Mouse (Mus musculus) ES-E14 (cell line): ENCODE measurements around the gene Pheta1. TPM values are rescaled to one million over a fixed set of nuclear protein-coding genes. Genes with fewer than 3 reads are reported as not detected.

Experiments
- DNase-seq: peaks from one replicate; pipeline ENCODE4 v3.0.0-alpha.2; 2013; ENCODE audit warnings: low read depth, low spot score
- H3K27ac ChIP-seq: 2 replicates; pipeline ENCODE4 v1.5.1; 2012; ENCODE audit warnings: low read depth, mild to moderate bottlenecking, low read length, moderate library complexity, mixed read lengths; ENCODE audit not compliant: poor library complexity, insufficient read depth, severe bottlenecking
- H3K36me3 ChIP-seq: 2 replicates; pipeline ENCODE4 v1.6.1; 2012; ENCODE audit warnings: mild to moderate bottlenecking, low read length, moderate library complexity, mixed read lengths; ENCODE audit not compliant: control insufficient read depth, poor library complexity, insufficient read depth, severe bottlenecking
- H3K4me1 ChIP-seq, 2 experiments: fragments of 150-350 bp in 1 of 2; sonication (generic) in 1 of 2; 2 replicates each; pipeline ENCODE4 v1.6.1; 2012; ENCODE audit warnings: low read length in 2 of 2, mild to moderate bottlenecking in 1 of 2, mixed read lengths in 1 of 2; ENCODE audit not compliant: control insufficient read depth in 2 of 2, insufficient read depth in 2 of 2, poor library complexity in 1 of 2
- H3K4me3 ChIP-seq, 2 experiments: fragments of 150-350 bp in 1 of 2; sonication (generic) in 1 of 2; 2 replicates each; pipeline ENCODE4 v1.5.1; 2012; ENCODE audit warnings: low read length in 2 of 2, low read depth in 1 of 2, mild to moderate bottlenecking in 1 of 2, mixed read lengths in 1 of 2; ENCODE audit not compliant: insufficient read depth in 1 of 2, poor library complexity in 1 of 2, severe bottlenecking in 1 of 2
- H3K9ac ChIP-seq: 2 replicates; pipeline ENCODE4 v1.6.1; 2012; ENCODE audit warnings: low read depth, mild to moderate bottlenecking, low read length, mixed read lengths; ENCODE audit not compliant: poor library complexity, insufficient read depth, severe bottlenecking
- H3K9me3 ChIP-seq: fragments of 150-350 bp; sonication (generic); 2 replicates; pipeline ENCODE4 v1.6.1; 2012; ENCODE audit warnings: low read depth, mild to moderate bottlenecking, low read length; ENCODE audit not compliant: control insufficient read depth, insufficient read depth
- CHD2 ChIP-seq: IDR thresholded peaks from 2 replicates; pipeline ENCODE4 v1.6.1; 2014; ENCODE audit warnings: mild to moderate bottlenecking, low read depth, low read length, inconsistent platforms
- HCFC1 ChIP-seq: IDR thresholded peaks from 2 replicates; pipeline ENCODE4 v1.6.1; 2012; ENCODE audit warnings: low read length, inconsistent platforms, borderline replicate concordance; ENCODE audit not compliant: insufficient read depth
- MAFK ChIP-seq: IDR thresholded peaks from 2 replicates; pipeline ENCODE4 v1.6.1; 2014; ENCODE audit warnings: mild to moderate bottlenecking, low read depth, low read length, inconsistent platforms; ENCODE audit not compliant: insufficient read depth
- ZC3H11A ChIP-seq: IDR thresholded peaks from 2 replicates; pipeline ENCODE4 v1.6.1; 2012; ENCODE audit warnings: low read depth, mild to moderate bottlenecking, inconsistent platforms, low read length, borderline replicate concordance
- ZNF384 ChIP-seq: IDR thresholded peaks from 2 replicates; pipeline ENCODE4 v1.6.1; 2012; ENCODE audit warnings: low read depth, low read length, inconsistent platforms
- in situ Hi-C, 2 experiments: fragments of 600-800 bp; cut with MboI; formaldehyde crosslinking; loops; one replicate each; pipeline ENCODE4 v1.15.1; 2025; ENCODE audit warnings: low sequenced_read_pairs in 2 of 2, inconsistent platforms in 1 of 2; ENCODE audit not compliant: unreplicated experiment in 2 of 2
- total RNA-seq: library from RNA; depleted of rRNA; stranded (reverse); fragments of 300-350 nt; gene quantifications from 2 replicates; pipeline ENCODE4 v1.2.3, GENCODE M21; 2012

Gene Pheta1
- total RNA-seq, 1 experiment = 13.6 TPM

DNA sequence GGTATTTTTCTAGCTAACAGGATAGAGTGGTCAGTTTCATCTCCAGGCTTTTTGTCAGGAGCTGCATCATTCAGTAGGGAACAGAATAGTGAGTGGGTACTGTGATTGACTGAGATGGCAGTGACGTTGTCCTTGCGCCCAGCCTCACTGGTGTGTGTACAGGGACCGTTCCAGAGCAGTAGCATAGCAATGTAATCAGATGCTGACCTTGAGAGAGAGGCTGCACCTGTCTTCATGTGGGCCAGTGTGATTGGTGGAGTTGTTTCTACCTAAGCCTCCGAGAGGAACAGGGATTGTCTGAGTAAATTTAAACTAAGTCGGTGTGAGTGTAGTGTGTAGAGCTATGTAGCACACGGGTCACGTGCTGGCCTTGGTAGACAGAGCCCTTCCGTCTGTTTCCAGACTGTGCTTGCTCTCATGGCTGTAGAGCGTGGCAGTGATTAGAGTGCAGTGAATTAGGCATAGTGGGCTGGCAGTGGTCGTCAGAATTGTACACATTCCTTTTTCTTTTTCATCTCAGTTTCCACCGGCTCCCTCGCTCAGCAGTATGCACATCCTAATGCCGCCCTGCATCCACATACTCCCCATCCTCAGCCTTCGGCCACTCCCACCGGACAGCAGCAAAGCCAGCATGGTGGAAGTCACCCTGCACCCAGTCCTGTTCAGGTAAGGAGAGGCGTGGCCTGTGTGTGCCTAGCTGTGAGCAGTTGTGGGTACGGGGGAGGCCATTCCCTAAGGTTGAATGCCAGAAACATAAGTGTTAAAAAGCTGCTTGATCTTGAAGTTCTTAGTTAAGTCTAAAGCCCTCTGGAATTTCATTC lies 38.2 kb upstream of the Pheta1 start:
- peaks cover 48% of the 10 kb centered on the region for H3K36me3 ChIP-seq
- no peak overlapping the region for H3K4me3 ChIP-seq
- no peak overlapping the region for H3K27ac ChIP-seq
- no peaks in the 10 kb centered on the region for H3K9me3 ChIP-seq
- TF ChIP-seq CHD2 (no peak), ZNF384 (no peak), ZC3H11A (no peak), MAFK (no peak), HCFC1 (no peak)
- in situ Hi-C loops = no loop called here
- DNase-seq = no peak
- H3K9ac ChIP-seq = no peak overlapping the region
- peaks cover 0 to 16% of the 10 kb centered on the region in 2 experiments; a peak in 2 of 4 replicates for H3K4me1 ChIP-seq

DNA sequence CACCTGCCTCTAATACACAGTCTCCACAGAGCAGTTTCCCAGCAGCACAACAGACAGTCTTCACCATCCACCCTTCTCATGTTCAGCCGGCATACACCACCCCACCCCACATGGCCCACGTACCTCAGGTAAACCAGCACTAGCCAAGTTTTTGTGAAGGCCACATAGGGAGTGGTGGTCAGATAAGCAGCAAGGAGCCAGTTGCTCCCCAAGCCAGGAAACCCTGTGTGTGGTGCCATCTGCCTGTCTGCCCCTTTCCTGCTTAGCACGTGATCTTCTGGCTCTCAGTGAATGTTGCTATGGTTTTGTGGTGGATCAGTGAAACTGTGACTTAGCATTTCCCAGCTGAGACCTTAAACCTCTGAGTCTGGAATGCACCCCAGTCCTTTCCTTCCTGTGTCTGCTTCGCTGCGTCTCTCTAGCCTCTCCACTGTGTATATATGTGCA lies 37.3 kb upstream of the Pheta1 start:
- DNase-seq = no peak
- TF ChIP-seq ZNF384 = no peak
- TF ChIP-seq ZC3H11A = no peak
- TF ChIP-seq CHD2 = no peak
- no peak for TF ChIP-seq HCFC1
- no peak for TF ChIP-seq MAFK
- Histone ChIP-seq H3K4me1 (peaks cover 0 to 16% of the 10 kb centered on the region in 2 experiments; a peak in 2 of 4 replicates), H3K9me3 (no peaks in the 10 kb centered on the region), H3K27ac (no peak overlapping the region), H3K9ac (no peak overlapping the region), H3K36me3 (peaks cover 55% of the 10 kb centered on the region), H3K4me3 (no peak overlapping the region)
- in situ Hi-C loops = no loop called here

DNA sequence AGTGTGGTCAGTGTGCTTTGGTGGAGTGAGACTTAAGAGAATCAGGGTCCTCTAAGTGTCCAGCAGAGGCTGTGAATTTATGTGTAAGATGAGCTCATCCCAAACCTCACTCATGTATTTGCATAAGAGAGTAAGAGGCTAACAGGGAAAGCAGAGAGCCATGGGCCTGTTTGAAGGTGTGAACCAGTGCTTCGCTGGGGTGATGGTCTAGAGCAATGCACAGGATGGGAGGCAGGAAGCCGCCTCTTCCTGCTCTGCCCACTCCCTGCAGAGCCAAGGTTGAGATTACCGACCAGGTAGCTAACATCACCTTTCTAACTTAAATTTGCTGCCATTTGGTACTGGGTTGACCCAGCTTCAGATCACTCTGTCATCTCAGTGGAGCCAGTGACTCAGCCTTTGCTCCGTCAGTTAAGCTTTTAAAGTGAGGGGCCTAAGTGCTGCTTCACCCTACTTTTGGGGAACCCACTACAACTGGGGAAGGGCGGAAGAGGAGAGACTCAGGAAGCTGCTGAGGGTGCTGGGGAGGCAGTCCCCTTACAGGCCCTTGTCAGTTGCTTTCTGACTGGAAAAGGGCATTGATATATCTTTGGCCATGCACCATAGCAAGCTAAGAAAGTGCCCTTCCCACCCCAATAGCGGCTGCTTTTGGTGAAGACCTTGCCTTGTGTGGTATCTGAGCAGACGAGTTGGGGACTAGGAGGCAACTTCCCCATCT lies 36.1 kb upstream of the Pheta1 start:
- Histone ChIP-seq H3K36me3 (peaks cover 66% of the 10 kb centered on the region), H3K27ac (no peak overlapping the region), H3K4me3 (no peak overlapping the region), H3K9ac (no peak overlapping the region), H3K9me3 (no peaks in the 10 kb centered on the region), H3K4me1 (peaks cover 0 to 16% of the 10 kb centered on the region in 2 experiments; a peak in 2 of 4 replicates)
- DNase-seq = no peak
- no peak for TF ChIP-seq CHD2
- no peak for TF ChIP-seq ZC3H11A
- TF ChIP-seq ZNF384 = no peak
- TF ChIP-seq MAFK = no peak
- TF ChIP-seq HCFC1 = no peak
- in situ Hi-C loops = no loop called here

DNA sequence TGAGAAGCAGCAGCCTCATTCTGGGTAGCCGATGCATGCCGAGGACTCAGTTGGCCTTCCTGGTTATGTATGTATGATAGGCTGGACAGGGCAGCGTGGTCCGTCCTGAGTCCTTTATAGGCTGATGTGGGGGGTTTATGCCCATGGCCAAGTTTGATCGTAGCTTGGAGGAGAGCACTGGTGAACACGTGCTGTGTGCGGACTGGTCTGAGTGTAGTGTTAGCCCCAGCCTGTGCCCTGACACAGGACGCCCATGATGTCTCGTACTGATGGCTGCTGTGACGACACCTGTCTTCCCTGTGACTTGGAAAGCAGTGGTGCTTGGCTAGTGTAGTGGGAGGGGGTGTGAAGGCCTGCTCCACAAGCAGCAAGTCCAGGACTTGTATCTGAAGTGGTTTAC lies 35.0 kb upstream of the Pheta1 start:
- H3K4me1 ChIP-seq = peaks cover 0 to 16% of the 10 kb centered on the region in 2 experiments; a peak in 2 of 4 replicates
- no peak overlapping the region; a peak in 1 of 4 replicates for H3K4me3 ChIP-seq
- H3K9me3 ChIP-seq = no peaks in the 10 kb centered on the region
- no peak overlapping the region for H3K9ac ChIP-seq
- H3K27ac ChIP-seq = no peak overlapping the region
- in situ Hi-C loops = no loop called here
- no peak for DNase-seq
- no peak for TF ChIP-seq CHD2
- no peak for TF ChIP-seq ZNF384
- no peak for TF ChIP-seq MAFK
- TF ChIP-seq HCFC1 = no peak
- no peak for TF ChIP-seq ZC3H11A
- H3K36me3 ChIP-seq = peaks cover 77% of the 10 kb centered on the region
